Mouse (Mus musculus) brain, embryonic 14.5 days (tissue): ENCODE results near the gene Mterf4.

Experiments used
- CTCF ChIP-seq: fragments of 200-500 bp; IDR thresholded peaks from 2 replicates; pipeline ENCODE4 v1.5.1; 2012; ENCODE audit warnings: inconsistent platforms, mild to moderate bottlenecking, moderate library complexity, borderline replicate concordance; ENCODE audit not compliant: insufficient read depth, insufficient read length; ENCODE audit errors: extremely low read depth
- POLR2A ChIP-seq: fragments of 200-500 bp; IDR thresholded peaks from 2 replicates; pipeline ENCODE4 v1.6.1; 2012; ENCODE audit warnings: mild to moderate bottlenecking, inconsistent platforms, borderline replicate concordance; ENCODE audit not compliant: poor library complexity, insufficient read depth, insufficient read length, severe bottlenecking; ENCODE audit errors: extremely low read depth

GRCm38 (mm10) chr1:93271751-93272150 lies 34.0 kb downstream of the Mterf4 start:
- no peak for TF ChIP-seq CTCF
- TF ChIP-seq POLR2A, result no peak
